Mouse (Mus musculus) layer of hippocampus, postnatal 10 days (tissue): Measurements from ENCODE around the gene Nol12. TPM values are rescaled to one million over a fixed set of nuclear protein-coding genes. Genes with fewer than 3 reads are reported as not detected.

Experiments used
- DNase-seq, 2 experiments: peaks; one replicate each; pipeline ENCODE4 v3.0.0; 2021; ENCODE audit warnings: low spot score in 2 of 2
- total RNA-seq, 2 experiments: library from RNA; stranded (reverse); gene quantifications; 2 replicates each; pipeline ENCODE4 v1.2.3; 2021

The Nol12 gene
- total RNA-seq, 2 experiments from 2014 or later: 43.0 to 43.2 TPM

- DNase-seq: peak; percentile 73 to 83
Measured at GRCm38 (mm10) chr15:78947657-78948056, 12.9 kb downstream of the Nol12 start, which contains the start of gene Triobp. TSS of gene Triobp (plus strand) at chr15:78947724.

GRCm38 (mm10) chr15:78948152-78948725, 13.5 kb downstream of the Nol12 start:
- no peak for DNase-seq

DNA sequence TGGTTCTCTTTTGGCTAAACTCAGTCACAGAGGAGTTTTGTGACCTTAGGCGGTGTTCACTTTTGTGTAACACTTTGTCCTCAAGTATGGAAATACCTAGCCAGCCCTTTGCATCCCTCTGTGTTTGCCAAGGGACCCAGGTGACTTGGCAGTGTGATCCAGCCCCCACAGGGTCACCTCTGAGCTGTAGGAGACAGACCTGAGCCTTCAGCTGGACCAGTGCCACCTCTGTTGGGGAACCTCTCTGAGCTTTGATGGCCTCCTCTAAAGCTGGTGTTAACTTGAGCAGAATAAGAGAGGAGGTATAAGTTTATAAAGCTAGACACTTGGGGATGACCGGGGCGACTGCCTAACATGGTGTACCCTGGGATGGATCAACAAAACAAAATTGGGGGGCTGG, 14.2 kb downstream of the Nol12 start:
- no peak for DNase-seq

- DNase-seq: no peak
Measured at GRCm38 (mm10) chr15:78955663-78956062, 20.9 kb downstream of the Nol12 start.

- no peak for DNase-seq
Measured at GRCm38 (mm10) chr15:78956351-78956750, 21.6 kb downstream of the Nol12 start.

DNA sequence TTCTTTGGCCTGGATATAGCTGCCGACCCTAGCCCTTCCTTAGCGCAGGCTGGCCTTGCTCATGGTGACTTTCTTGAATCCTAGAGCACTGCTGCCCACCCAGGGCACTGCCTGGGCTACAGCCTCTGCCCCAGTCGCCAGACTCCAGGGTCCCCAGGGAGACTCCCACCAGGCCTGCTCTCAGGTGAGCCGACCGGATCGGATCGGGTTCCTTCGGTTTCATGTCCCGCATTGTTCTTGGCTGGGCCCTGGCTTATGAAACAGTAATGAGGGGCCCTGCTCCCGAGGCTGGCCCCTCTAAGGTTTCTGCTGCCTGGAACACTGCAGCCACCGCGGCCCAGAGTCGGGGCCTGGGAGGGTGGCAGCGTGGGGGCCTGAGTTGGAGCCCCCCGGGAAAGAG, 22.3 kb downstream of the Nol12 start:
- no peak for DNase-seq

DNA sequence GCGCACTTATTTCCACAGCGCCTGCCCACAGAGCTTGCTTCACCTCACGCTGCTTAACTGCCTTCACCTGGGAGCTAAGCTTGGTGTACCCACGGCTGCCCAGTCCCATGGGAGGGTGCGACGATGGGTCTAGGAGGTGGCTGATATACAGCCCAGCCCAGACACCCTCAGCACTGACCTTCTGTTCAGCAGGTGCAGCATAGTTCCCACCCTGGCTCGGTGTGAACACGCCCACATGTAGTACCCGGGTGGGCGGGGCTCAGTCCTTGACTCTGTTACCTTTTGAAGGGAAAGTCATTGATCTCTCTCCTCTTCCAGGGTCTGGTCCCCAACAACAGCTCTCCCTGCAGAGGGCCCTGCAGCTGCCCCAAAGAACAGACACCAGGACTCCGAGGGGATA, 24.8 kb downstream of the Nol12 start:
- no peak for DNase-seq

DNA sequence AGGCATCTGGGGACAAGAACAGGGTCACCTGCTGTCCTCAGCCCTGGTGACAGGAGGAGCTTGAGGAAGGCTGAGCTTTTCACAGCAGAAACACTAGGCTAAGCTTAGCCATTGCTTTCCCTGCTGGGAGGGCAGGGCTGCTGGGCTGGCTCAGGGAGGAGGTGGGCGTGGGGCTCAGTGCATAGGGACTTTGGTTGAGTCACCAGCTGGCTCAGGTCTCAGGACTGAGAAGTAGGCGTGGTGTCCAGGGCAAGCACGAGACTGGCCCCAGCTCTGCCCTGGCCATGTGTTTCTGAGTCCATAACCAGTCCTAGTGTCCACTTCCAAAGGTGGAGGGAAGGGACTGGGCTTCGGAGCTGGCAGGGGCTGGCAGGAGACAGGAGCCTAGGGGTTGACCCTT, 25.4 kb downstream of the Nol12 start:
- no peak for DNase-seq

- peak; percentile 68 to 69 for DNase-seq
Measured at GRCm38 (mm10) chr15:78962885-78963284, 28.2 kb downstream of the Nol12 start.

GRCm38 (mm10) chr15:78971626-78972025, 36.9 kb downstream of the Nol12 start:
- DNase-seq: no peak

DNA sequence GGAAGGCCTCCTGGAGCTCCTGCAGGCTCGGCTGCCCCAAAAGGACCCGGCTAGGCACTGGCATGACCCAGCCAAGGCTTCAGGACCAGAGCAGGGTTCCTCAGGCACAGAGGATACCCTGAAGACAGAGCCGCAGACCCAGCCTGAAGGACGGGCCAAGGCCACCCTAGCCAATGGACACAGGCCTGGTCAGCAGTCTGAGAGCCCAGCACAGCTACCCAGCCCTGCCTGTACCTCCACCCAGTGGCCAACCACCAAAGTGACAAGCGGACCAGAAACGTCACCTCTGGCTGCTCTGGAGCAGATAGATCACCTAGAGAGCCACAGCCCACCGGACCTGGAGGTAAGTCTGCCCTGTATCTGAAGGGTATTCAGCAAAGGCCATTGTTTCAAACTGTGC, 39.2 kb downstream of the Nol12 start:
- DNase-seq: no peak

DNA sequence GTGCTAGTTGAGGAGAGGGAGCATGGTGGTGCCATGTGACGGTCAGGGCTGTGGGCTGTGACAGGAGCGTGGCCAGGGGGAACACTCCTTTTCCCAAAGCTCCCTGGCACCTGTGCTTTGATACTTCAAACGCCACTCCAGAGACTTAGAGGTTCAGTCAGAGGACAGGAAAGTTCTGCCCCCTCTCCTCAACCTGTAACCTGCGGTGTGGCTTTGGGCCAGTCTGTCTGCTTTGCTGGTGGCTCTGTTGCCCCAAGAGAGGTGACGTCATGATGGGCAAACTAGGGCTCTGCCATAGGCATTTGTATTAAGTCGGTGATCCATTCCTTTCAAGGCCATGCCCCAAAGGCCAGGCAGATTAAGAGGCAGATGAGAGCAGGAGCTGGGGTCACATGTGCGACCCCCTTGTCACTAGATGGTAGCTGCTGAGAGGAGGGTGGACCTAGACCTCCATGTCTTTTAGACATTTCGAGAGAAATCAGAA, 43.0 kb downstream of the Nol12 start:
- no peak for DNase-seq

- no peak for DNase-seq
Measured at GRCm38 (mm10) chr15:78978875-78979274, 44.1 kb downstream of the Nol12 start.

DNA sequence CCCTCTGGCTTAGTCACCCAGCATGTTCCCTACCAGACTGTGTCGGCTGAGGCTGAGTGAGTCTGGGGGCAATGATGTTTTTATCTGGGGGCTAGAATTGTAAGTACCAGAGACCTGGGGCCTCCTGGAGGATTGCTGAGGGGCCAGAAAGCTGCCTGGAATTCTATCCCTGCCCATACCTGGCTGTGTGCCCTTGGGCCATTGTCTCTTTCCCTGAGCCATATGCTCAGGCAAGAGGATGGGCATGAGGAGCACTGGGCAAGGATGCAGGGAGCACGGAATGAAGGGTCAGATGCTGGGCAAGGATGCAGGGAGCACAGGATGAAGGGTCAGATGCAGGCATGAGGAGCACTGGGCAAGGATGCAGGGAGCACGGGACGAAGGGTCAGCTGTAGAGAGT, 45.4 kb downstream of the Nol12 start:
- no peak for DNase-seq

DNA sequence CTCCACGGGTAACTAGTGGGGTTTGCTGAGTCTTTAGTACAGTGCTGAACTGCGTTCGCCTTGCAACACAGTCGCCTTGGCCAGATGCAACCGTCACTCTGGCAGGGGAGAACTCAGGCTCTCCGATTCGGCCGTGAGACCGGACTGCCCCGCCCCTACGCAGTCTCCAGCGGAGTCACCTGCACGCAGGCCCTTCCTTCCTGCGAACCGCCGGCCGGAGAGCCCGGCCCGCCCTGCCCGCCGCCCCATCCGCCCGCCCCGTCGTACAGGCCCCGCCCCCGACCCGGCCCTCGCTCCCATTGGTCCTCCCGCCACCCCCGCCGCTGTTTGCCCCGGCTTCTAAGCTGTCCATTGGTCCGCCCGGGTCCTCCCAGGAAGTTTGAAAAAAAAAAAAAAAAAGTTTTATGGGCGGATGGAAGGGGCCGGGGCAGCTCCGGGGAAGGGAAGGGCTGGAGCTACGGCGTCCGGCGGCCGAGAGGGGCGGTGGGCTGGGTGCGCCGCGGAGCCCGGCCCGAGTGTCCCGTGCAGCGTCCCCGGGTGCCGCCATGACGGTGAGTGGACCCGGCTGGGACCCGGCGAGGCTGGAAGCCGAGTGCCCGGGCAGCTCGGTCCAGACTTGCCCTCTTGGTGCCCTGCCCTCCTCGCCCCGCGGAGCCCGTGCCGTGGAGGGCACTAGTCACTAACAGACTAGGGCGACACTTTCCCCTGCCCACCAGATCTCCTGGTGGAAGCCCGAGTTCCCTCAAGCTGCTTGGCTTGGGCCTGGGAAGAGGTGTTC, 48.1 kb downstream of the Nol12 start:
- DNase-seq: peak; percentile 54 to 72

DNA sequence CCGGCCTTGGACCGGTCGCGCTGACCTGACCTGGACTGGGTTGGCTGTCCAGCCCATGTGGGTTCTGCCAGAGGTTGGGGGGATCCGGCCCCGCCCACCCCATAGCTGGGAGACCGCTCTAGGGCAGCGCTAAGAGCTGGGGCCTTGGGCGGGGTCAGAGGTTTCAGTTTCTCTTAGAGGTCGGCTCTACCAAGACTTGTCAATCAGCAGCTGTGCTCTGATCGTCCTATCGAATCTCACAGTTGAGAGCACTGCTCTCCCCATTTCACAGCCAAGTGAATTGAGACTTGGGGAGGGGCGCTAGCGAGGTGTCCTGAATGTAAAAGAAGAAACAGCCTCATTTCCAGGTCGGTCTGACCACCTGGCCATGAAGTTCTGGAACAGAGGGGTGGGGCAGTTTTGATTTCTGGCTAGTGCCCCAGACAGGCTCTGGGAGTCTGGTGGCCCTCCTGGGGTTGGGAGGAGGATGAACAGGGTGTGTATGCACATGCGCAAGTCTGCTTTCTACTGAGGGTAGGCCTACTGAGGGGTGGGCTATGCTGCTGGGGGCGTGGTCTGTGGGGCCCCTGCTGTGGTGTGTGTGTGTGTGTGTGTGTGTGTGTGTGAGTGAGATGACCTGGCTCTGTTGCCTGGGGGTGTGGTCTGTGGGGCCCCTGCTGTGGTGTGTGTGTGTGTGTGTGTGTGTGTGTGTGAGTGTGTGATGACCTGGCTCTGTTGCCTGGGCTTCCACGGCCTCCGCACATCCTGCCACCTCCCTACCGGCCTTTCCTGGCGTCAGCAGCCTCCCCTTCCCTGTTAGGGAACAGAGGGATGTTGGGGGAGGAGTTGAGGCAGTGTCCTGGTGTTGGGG, 48.9 kb downstream of the Nol12 start:
- DNase-seq: no peak

DNA sequence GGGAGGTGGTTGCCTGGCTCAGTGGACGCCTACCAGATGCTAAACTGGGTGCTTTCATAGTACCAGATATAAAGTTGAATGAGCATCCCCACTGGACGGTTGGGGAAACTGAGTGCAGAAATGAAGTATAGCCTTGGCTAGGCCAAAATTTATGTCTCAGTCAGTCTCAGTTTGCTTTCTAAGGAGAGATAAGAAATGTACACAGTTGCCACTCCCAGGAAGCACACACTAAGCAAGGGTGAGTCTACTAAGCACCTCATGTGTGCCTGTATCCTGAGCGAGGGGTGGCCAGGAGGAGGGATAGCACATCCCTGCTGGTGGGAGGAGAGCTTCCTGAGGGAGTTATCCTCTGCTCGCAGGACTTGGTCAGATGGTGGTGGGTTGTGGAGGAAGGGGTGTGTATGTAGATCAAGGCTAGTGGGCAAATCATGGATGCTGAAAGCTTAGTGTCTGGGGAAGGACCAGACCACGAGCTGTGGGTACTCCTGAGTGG, 49.6 kb downstream of the Nol12 start:
- DNase-seq: no peak

DNA sequence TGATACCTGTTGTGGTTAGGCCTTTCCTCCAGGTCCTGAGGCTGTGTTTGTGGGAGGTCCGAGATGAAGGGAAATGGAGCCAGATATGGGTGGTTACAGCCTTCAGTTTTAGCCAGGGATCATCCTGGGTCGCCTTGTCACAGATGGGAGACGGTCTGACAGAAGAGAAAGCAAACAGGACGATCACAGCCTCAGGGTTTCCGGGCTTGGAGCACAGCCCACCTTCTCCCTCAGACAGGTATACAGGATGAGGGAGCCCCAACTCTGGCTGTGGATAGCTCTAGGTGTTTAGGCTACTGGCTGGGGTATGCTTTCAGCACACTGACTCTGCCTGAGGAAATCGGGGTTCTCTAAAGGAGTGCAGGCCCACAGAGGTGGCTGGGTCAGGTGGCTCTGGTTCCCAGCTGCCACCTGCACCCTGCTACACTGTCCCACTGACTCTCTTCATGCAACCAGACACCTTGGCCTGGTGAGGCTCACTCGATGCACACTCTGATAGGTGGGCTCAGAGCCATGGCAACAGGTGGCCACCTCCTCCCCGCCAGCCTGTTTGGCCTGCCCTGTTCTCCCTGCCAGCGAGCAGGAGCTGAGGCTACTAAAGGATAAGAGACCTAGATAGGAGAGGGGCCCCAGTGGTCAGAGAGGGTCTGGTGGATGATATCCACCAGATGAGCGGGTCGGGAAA, 51.9 kb downstream of the Nol12 start:
- DNase-seq: no peak

DNA sequence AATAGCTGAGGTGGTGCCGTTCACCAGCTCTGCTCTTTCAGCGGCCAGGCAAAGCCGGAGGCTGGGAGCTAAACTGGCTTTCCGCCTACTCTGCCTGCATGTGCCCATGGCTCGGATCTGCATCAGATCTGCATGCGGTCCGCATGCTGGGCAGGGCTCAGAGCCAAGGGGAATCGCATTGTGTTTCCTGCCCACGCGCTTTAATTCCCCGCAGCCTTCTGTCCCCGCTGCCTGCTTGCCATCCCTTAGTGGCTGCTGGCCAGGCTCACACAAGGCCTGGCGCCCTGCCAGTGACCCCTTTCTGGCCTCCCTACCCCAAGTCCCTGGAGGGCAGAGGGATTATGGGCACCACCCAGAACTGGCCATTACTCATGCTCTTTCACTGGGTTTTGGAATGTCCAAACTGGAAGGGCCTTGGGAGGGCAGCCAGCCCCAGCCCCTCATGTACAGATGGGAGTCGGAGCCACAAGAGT, 53.8 kb downstream of the Nol12 start:
- DNase-seq: peak; percentile 91 to 94

- no peak for DNase-seq
Measured at GRCm38 (mm10) chr15:78989152-78990092, 54.7 kb downstream of the Nol12 start.
